Mouse (Mus musculus) cerebellum, adult 18-20 months (tissue): Measurements from ENCODE around the gene AA467197.
A peak's percentile ranks its signal among the peaks of the same experiment; 100 is the strongest.

Experiments used
- DNase-seq, 2 experiments: peaks; one replicate each; pipeline ENCODE4 v3.0.0; 2021

AA467197 gene

GRCm38 (mm10) chr2:122636686-122637085 is at the start of gene AA467197:
AA467197 (plus strand) TSS chr2:122636986.
- no peak for DNase-seq

GRCm38 (mm10) chr2:122587861-122588519 is 48.8 kb upstream of the AA467197 start:
- no peak for DNase-seq

- DNase-seq: no peak
These were observed 46.4 kb upstream of the AA467197 start for GRCm38 (mm10) chr2:122590351-122590750.

GRCm38 (mm10) chr2:122591213-122591612 is 45.6 kb upstream of the AA467197 start:
- DNase-seq: no peak

- no peak for DNase-seq
These were observed 41.3 kb upstream of the AA467197 start for GRCm38 (mm10) chr2:122595461-122595860.

GRCm38 (mm10) chr2:122599736-122600135 is 37.0 kb upstream of the AA467197 start:
- DNase-seq: peak; percentile 64 to 81

- no peak for DNase-seq
These were observed 35.4 kb upstream of the AA467197 start for GRCm38 (mm10) chr2:122601354-122601753.

GRCm38 (mm10) chr2:122605829-122606228 is 31.0 kb upstream of the AA467197 start:
- peak in 1 of 2 experiments; percentile 9 for DNase-seq

GRCm38 (mm10) chr2:122608820-122609219 is 28.0 kb upstream of the AA467197 start:
- DNase-seq: no peak

GRCm38 (mm10) chr2:122610746-122611653 is 25.8 kb upstream of the AA467197 start, which contains the start of gene Gatm:
Gatm (minus strand) TSS chr2:122611303.
- peak; percentile 86 for DNase-seq

- DNase-seq: no peak
These were observed 25.2 kb upstream of the AA467197 start for GRCm38 (mm10) chr2:122611654-122611973.

GRCm38 (mm10) chr2:122616237-122616636 is 20.5 kb upstream of the AA467197 start:
- no peak for DNase-seq

GRCm38 (mm10) chr2:122617792-122618191 is 19.0 kb upstream of the AA467197 start:
- DNase-seq: no peak

GRCm38 (mm10) chr2:122618719-122619118 is 18.1 kb upstream of the AA467197 start:
- DNase-seq: no peak

GRCm38 (mm10) chr2:122621337-122622110 is 15.3 kb upstream of the AA467197 start:
- no peak for DNase-seq

- DNase-seq: no peak
These were observed 10.9 kb upstream of the AA467197 start for GRCm38 (mm10) chr2:122625930-122626329.

GRCm38 (mm10) chr2:122628976-122629375 is 7.8 kb upstream of the AA467197 start:
- DNase-seq: peak; percentile 85 to 87

- DNase-seq: peak in 1 of 2 experiments; percentile 19
These were observed 6.9 kb upstream of the AA467197 start for GRCm38 (mm10) chr2:122629871-122630270.

- peak; percentile 90 to 91 for DNase-seq
These were observed 6.1 kb upstream of the AA467197 start for GRCm38 (mm10) chr2:122630465-122631225.

- peak; percentile 47 to 55 for DNase-seq
These were observed 5.5 kb upstream of the AA467197 start for GRCm38 (mm10) chr2:122631226-122631801.

- peak; percentile 74 to 83 for DNase-seq
These were observed 776 bp downstream of the AA467197 start for GRCm38 (mm10) chr2:122637526-122637997.

- DNase-seq: no peak
These were observed 1.2 kb downstream of the AA467197 start for GRCm38 (mm10) chr2:122638029-122638428.
